Mouse (Mus musculus) cerebellum, adult 2 months (tissue): ENCODE measurements around the gene Siae.

Experiments used
- CTCF ChIP-seq: fragments of 200-500 bp; IDR thresholded peaks from 2 replicates; pipeline ENCODE4 v1.5.1; 2011; ENCODE audit warnings: low read depth, mild to moderate bottlenecking, control low read depth, low read length, moderate library complexity, borderline replicate concordance; ENCODE audit not compliant: insufficient read depth
- POLR2A ChIP-seq: fragments of 200-500 bp; IDR thresholded peaks from 2 replicates; pipeline ENCODE4 v1.6.1; 2011; ENCODE audit warnings: low read length, control low read depth, borderline replicate concordance; ENCODE audit not compliant: insufficient read depth

DNA sequence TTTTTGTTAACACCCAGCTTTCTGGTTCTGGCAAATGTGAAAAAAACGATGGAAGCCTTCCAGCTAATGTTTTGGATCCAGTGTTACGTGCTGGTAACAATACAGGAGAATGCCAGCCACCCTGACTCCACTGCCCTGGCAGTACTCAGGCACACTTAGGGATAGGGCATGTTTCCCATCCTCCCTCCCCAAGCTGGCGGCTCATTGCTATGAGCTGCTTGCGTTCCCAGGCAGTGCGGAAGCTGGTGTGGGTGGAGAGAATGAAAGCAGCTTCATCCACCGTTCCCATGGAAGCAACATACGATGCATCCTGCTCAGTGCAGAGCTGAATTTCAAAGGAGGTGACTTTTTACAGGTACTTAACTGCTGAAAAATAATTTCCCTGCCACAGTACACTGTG is 70.1 kb downstream of the Siae start:
- TF ChIP-seq CTCF (no peak), POLR2A (no peak)
